Mouse (Mus musculus) CH12.LX (cell line): ENCODE results near the gene Lce1f. TPM values are rescaled to one million over a fixed set of nuclear protein-coding genes. Genes with fewer than 3 reads are reported as not detected.
A peak's percentile ranks its signal among the peaks of the same experiment; 100 is the strongest.

ENCODE experiments used
- DNase-seq: peaks from one replicate; pipeline ENCODE4 v3.0.0-alpha.2; 2013; ENCODE audit errors: extremely low read depth
- H3K27ac ChIP-seq: 2 replicates; pipeline ENCODE4 v1.5.1; 2012; ENCODE audit warnings: low read depth, mild to moderate bottlenecking, control low read depth, moderate library complexity; ENCODE audit not compliant: insufficient read depth
- H3K27me3 ChIP-seq: replicated peaks from 2 replicates; pipeline ENCODE3; 2012; ENCODE audit warnings: inconsistent platforms
- H3K36me3 ChIP-seq, 2 experiments: replicated peaks in 1 of 2; 2 replicates each; pipeline versions ENCODE3 to v1.6.1; 2012; ENCODE audit warnings: inconsistent platforms in 1 of 2, low read length in 1 of 2, mild to moderate bottlenecking in 1 of 2, mixed read lengths in 1 of 2, moderate library complexity in 1 of 2; ENCODE audit not compliant: control insufficient read depth in 1 of 2, insufficient read depth in 1 of 2
- H3K4me1 ChIP-seq, 2 experiments: 2 replicates each; pipeline ENCODE4 v1.6.1; 2012; ENCODE audit warnings: inconsistent platforms in 1 of 2, moderate library complexity in 1 of 2; ENCODE audit not compliant: insufficient read depth in 2 of 2, control insufficient read depth in 1 of 2
- H3K4me2 ChIP-seq: 2 replicates; pipeline ENCODE4 v1.6.1; 2012; ENCODE audit warnings: low read depth, mild to moderate bottlenecking, control low read depth; ENCODE audit not compliant: poor library complexity, insufficient read depth, severe bottlenecking
- H3K4me3 ChIP-seq, 3 experiments: fragments of 150-350 bp in 1 of 3; sonication (generic) in 1 of 3; replicated peaks in 1 of 3; 2 replicates each; pipeline versions ENCODE3 to v1.5.1; 2011 to 2012; ENCODE audit warnings: low read depth in 2 of 3, low read length in 2 of 3, mild to moderate bottlenecking in 2 of 3, moderate library complexity in 2 of 3, control low read depth in 1 of 3, improper control_type of control experiment in 1 of 3, inconsistent platforms in 1 of 3, mixed read lengths in 1 of 3; ENCODE audit not compliant: poor library complexity in 1 of 3
- H3K79me2 ChIP-seq: replicated peaks from 2 replicates; pipeline ENCODE4 v1.6.1; 2012; ENCODE audit warnings: mild to moderate bottlenecking, moderate library complexity; ENCODE audit not compliant: control insufficient read depth, poor library complexity, insufficient read depth, severe bottlenecking; ENCODE audit errors: extremely low read depth
- H3K9ac ChIP-seq: 2 replicates; pipeline ENCODE4 v1.6.1; 2012; ENCODE audit warnings: low read depth, mild to moderate bottlenecking, control low read depth, moderate library complexity; ENCODE audit not compliant: insufficient read depth
- H3K9me3 ChIP-seq: replicated peaks from 2 replicates; pipeline ENCODE3; 2012; ENCODE audit warnings: low read length, inconsistent platforms, mixed read lengths
- CHD1 ChIP-seq: IDR thresholded peaks from 2 replicates; pipeline ENCODE4 v1.6.1; 2012; ENCODE audit warnings: low read depth, low read length, improper control_type of control experiment, inconsistent platforms
- CTCF ChIP-seq, 2 experiments: IDR thresholded peaks in 1 of 2; conservative IDR thresholded peaks in 1 of 2; 2 replicates each; pipeline ENCODE4 v1.5.1; 2011 to 2012; ENCODE audit warnings: low read depth in 2 of 2, low read length in 2 of 2, improper control_type of control experiment in 1 of 2, inconsistent platforms in 1 of 2, mild to moderate bottlenecking in 1 of 2, moderate library complexity in 1 of 2
- ELF1 ChIP-seq: IDR thresholded peaks from 2 replicates; pipeline ENCODE4 v1.6.1; 2014; ENCODE audit warnings: low read depth, mild to moderate bottlenecking, inconsistent platforms, low read length, improper control_type of control experiment
- GABPA ChIP-seq: IDR thresholded peaks from 2 replicates; pipeline ENCODE4 v1.6.1; 2012; ENCODE audit warnings: low read depth, low read length, improper control_type of control experiment, inconsistent platforms; ENCODE audit not compliant: insufficient replicate concordance
- HCFC1 ChIP-seq: IDR thresholded peaks from 2 replicates; pipeline ENCODE4 v1.6.1; 2012; ENCODE audit warnings: low read depth, mild to moderate bottlenecking, inconsistent platforms, low read length, improper control_type of control experiment
- JUN ChIP-seq: IDR thresholded peaks from 2 replicates; pipeline ENCODE4 v1.6.1; 2011; ENCODE audit warnings: low read depth, mild to moderate bottlenecking, low read length, improper control_type of control experiment, moderate library complexity; ENCODE audit not compliant: insufficient read depth
- MAFK ChIP-seq: IDR thresholded peaks from 2 replicates; pipeline ENCODE4 v1.6.1; 2011; ENCODE audit warnings: low read length, improper control_type of control experiment; ENCODE audit not compliant: insufficient replicate concordance
- MAX ChIP-seq: IDR thresholded peaks from 2 replicates; pipeline ENCODE4 v1.6.1; 2011; ENCODE audit warnings: low read length, improper control_type of control experiment
- MXI1 ChIP-seq: IDR thresholded peaks from 2 replicates; pipeline ENCODE4 v1.6.1; 2011; ENCODE audit warnings: mild to moderate bottlenecking, low read depth, low read length, improper control_type of control experiment
- NELFE ChIP-seq: IDR thresholded peaks from 2 replicates; pipeline ENCODE4 v1.6.1; 2011; ENCODE audit warnings: low read depth, low read length, improper control_type of control experiment
- RAD21 ChIP-seq: IDR thresholded peaks from 2 replicates; pipeline ENCODE4 v1.6.1; 2011; ENCODE audit warnings: low read depth, mild to moderate bottlenecking, low read length, improper control_type of control experiment, moderate library complexity
- RCOR1 ChIP-seq: conservative IDR thresholded peaks from 2 replicates; pipeline ENCODE4 v1.6.1; 2012; ENCODE audit warnings: low read depth, mild to moderate bottlenecking, inconsistent platforms, low read length, improper control_type of control experiment
- TCF12 ChIP-seq: IDR thresholded peaks from 2 replicates; pipeline ENCODE4 v1.6.1; 2014; ENCODE audit warnings: low read depth, mild to moderate bottlenecking, inconsistent platforms, low read length, improper control_type of control experiment
- UBTF ChIP-seq: IDR thresholded peaks from 2 replicates; pipeline ENCODE4 v1.6.1; 2012; ENCODE audit warnings: low read depth, mild to moderate bottlenecking, inconsistent platforms, low read length, improper control_type of control experiment, moderate library complexity
- USF2 ChIP-seq: conservative IDR thresholded peaks from 2 replicates; pipeline ENCODE4 v1.6.1; 2011; ENCODE audit warnings: low read depth, low read length, improper control_type of control experiment
- ZKSCAN1 ChIP-seq: IDR thresholded peaks from 2 replicates; pipeline ENCODE4 v1.6.1; 2012; ENCODE audit warnings: low read depth, inconsistent platforms, low read length, improper control_type of control experiment, borderline replicate concordance
- dilution Hi-C: fragments of 300-500 bp; cut with MboI; formaldehyde crosslinking; loops from 2 replicates; pipeline ENCODE4 v1.14.3; 2020; ENCODE audit warnings: low sequenced_read_pairs; ENCODE audit not compliant: extremely low pct_unique_long_range_greater_than_20kb, extremely low pct_ligation_motif_present
- in situ Hi-C: fragments of 300-500 bp; cut with MboI; formaldehyde crosslinking; loops from 3 replicates; pipeline ENCODE4 v1.14.3; 2019; ENCODE audit warnings: low sequenced_read_pairs, low pct_ligation_motif_present, low pct_unique_long_range_greater_than_20kb, mixed read lengths
- polyA plus RNA-seq: library from polyadenylated mRNA; unstranded; fragments of >175 nt; gene quantifications from 2 replicates; pipeline ENCODE4 v1.2.1, GENCODE M21; 2012; ENCODE audit warnings: low read depth; ENCODE audit not compliant: insufficient read length
- total RNA-seq, 2 experiments: library from RNA; depleted of rRNA; stranded (reverse); fragments of 300-350 nt in 1 of 2; fragments of >200 nt in 1 of 2; gene quantifications; 2 replicates each; pipeline ENCODE4 v1.2.3; 2012 to 2014

Gene Lce1f
- total and polyA plus RNA-seq, 3 experiments, result not detected

DNA sequence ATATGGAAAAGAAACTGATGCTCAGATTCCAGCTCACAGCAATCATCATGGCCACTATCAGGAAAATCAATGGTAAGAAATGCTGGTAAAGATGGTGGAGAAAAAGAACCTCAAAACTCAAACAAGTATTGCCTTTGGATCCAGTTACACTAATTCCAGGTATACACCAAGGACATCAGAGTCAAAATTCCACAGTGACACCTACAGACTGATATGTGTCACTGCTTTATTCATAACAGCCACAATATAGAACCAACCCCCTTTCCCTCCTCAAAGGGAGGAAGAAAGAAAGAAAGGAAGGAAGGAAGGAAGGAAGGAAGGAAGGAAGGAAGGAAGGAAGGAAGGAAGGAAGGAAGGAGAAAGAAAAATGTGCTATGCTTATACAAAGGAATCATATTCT lies 5.0 kb downstream of the Lce1f start:
- dilution Hi-C loops, result no loop called here
- DNase-seq, result peak; percentile 8
- no peaks in the 10 kb centered on the region for H3K36me3 ChIP-seq

DNA sequence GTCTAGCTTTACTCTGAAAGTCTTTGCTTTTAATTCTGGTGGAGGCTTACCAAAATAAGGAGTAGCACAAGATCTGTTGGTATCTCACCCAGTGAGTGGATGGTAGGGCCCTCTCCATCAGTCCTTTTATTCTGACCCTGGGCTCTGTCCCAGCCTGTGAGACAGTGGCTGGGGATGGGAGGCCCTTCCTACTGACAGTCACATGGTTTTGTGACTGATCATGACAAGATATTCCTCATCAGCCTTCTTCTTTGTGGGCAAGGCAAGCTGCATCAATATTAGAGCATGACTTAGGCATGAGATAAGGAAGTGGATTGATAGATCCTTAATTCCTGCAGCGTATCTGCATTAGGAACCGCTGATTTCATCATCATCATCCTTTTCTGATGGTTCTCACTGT lies 11.2 kb downstream of the Lce1f start, which contains the start of gene Lce1e:
Lce1e (minus strand) TSS at position 101 of the 400 bp plus-strand sequence.
- H3K27ac ChIP-seq, result no peak within 1 kb of the TSS; the same call in 1 of the 2 replicates
- H3K27me3 ChIP-seq, result no peaks in the 10 kb centered on the region
- no peaks in the 10 kb centered on the region for H3K79me2 ChIP-seq
- in situ Hi-C loops (no loop called here), dilution Hi-C loops (no loop called here)
- no peaks in the 10 kb centered on the region for H3K36me3 ChIP-seq
- no peaks in the 10 kb centered on the region for H3K4me1 ChIP-seq
- no peak within 1 kb of the TSS for H3K4me2 ChIP-seq
- H3K9ac ChIP-seq, result no peak within 1 kb of the TSS
- H3K4me3 ChIP-seq, result no peak within 1 kb of the TSS
- DNase-seq, result no peak
- no peak for TF ChIP-seq RCOR1
- TF ChIP-seq ELF1, result no peak
- TF ChIP-seq NELFE, result no peak
- no peak for TF ChIP-seq CHD1
- no peak for TF ChIP-seq MXI1
- TF ChIP-seq JUN, result no peak
- TF ChIP-seq UBTF, result no peak
- no peak for TF ChIP-seq GABPA
- TF ChIP-seq HCFC1, result no peak
- no peak for TF ChIP-seq MAX
- no peak for TF ChIP-seq CTCF (conservative IDR thresholded peaks at IDR 0.05 in 1 of 2, IDR thresholded peaks at IDR 0.05 in 1 of 2; ENCODE audit: low read depth in 2 of 2, low read length in 2 of 2)
- TF ChIP-seq RAD21, result no peak
- no peaks in the 10 kb centered on the region for H3K9me3 ChIP-seq

More for the DNA sequence above, 5.0 kb downstream of the Lce1f start:
- H3K27me3 ChIP-seq, result no peaks in the 10 kb centered on the region
- H3K9me3 ChIP-seq, result no peaks in the 10 kb centered on the region
- no peak overlapping the region for H3K4me2 ChIP-seq
- no peak for TF ChIP-seq USF2
- no peak for TF ChIP-seq MXI1
- TF ChIP-seq TCF12, result no peak
- no peak for TF ChIP-seq NELFE
- TF ChIP-seq MAFK, result no peak
- TF ChIP-seq CTCF (conservative IDR thresholded peaks at IDR 0.05 in 1 of 2, IDR thresholded peaks at IDR 0.05 in 1 of 2; ENCODE audit: low read depth in 2 of 2, low read length in 2 of 2), result peak in 1 of 2 experiments; percentile 20; a peak in 1 of 4 replicates
- TF ChIP-seq GABPA, result no peak
- TF ChIP-seq ZKSCAN1, result no peak
- no peaks in the 10 kb centered on the region for H3K79me2 ChIP-seq
- no peak overlapping the region for H3K9ac ChIP-seq
- in situ Hi-C loops, result no loop called here
- H3K4me1 ChIP-seq, result no peaks in the 10 kb centered on the region
- no peak overlapping the region for H3K27ac ChIP-seq
- no peak overlapping the region for H3K4me3 ChIP-seq
